Comparison of ENCODE assay signal across 9 mouse cellular contexts in genomic region chr1:132233566-132233965, GRCm38 (mm10). TPM values are rescaled to one million over a fixed set of nuclear protein-coding genes. Genes with fewer than 3 reads are reported as not detected.
DNase-seq lines count a peak whose midpoint lies in the region; ATAC-seq and TF ChIP-seq lines count a peak whose summit lies in the region.
"Had no signal": no experiment of that assay in that cellular context is flagged by ENCODE, and none has a peak within 500 bp of the region (broad histone marks: within the 10 kb centered on the region; RNA-seq: fewer than 3 reads in every experiment).

No protein-coding gene starts in this region.

- TF ChIP-seq CTCF in liver, embryonic 14.5 days (IDR thresholded peaks at IDR 0.05; ENCODE audit: low read depth) = peak; percentile 47

- TF ChIP-seq EP300 in liver, embryonic 14.5 days (IDR thresholded peaks at IDR 0.05; ENCODE audit: low read depth) = no peak

- H3K36me3 ChIP-seq in liver, embryonic 11.5 days (ENCODE audit: control insufficient read depth, insufficient read depth, low read length) = no peaks in the 10 kb centered on the region
- no peaks in the 10 kb centered on the region for H3K36me3 ChIP-seq in embryonic facial prominence, embryonic 14.5 days (ENCODE audit: control insufficient read depth, insufficient read depth, low read length)
- H3K36me3 ChIP-seq in liver, embryonic 14.5 days (replicated peaks; ENCODE audit: control insufficient read depth, insufficient read depth, low read depth) = no peaks in the 10 kb centered on the region

- H3K9ac ChIP-seq in liver, embryonic 11.5 days (ENCODE audit: low read depth, low read length) = no peak overlapping the region
- H3K9ac ChIP-seq in embryonic facial prominence, embryonic 14.5 days (ENCODE audit: low read depth, low read length) = no peak overlapping the region
- H3K9ac ChIP-seq in liver, embryonic 14.5 days (replicated peaks) = no peak overlapping the region

- H3K9me3 ChIP-seq in liver, embryonic 11.5 days (ENCODE audit: control insufficient read depth, low read length) = no peaks in the 10 kb centered on the region
- no peaks in the 10 kb centered on the region for H3K9me3 ChIP-seq in embryonic facial prominence, embryonic 14.5 days (ENCODE audit: control insufficient read depth, low read length)
- H3K9me3 ChIP-seq in liver, embryonic 14.5 days (ENCODE audit: control insufficient read depth, low read length) = no peaks in the 10 kb centered on the region

- WGBS in liver, embryonic 11.5 days = 17% methylated on average over 12 of the region's 12 CpGs
- WGBS in embryonic facial prominence, embryonic 14.5 days = 21% methylated on average over 12 of the region's 12 CpGs
- WGBS in liver, embryonic 14.5 days (ENCODE audit: insufficient replicate concordance) = 16% methylated on average over 12 of the region's 12 CpGs

- H3K4me1 ChIP-seq in liver, embryonic 11.5 days (replicated peaks; ENCODE audit: control insufficient read depth, insufficient read depth, low read length) = no peaks in the 10 kb centered on the region
- no peaks in the 10 kb centered on the region for H3K4me1 ChIP-seq in embryonic facial prominence, embryonic 14.5 days (ENCODE audit: control insufficient read depth, insufficient read depth, low read length)
- H3K4me1 ChIP-seq in liver, embryonic 14.5 days (replicated peaks; ENCODE audit: control insufficient read depth in 2 of 2, insufficient read depth in 2 of 2, low read length in 1 of 2) = no peaks in the 10 kb centered on the region

- no peak overlapping the region for H3K27ac ChIP-seq in liver, embryonic 11.5 days (ENCODE audit: low read depth, low read length)
- no peak overlapping the region for H3K27ac ChIP-seq in embryonic facial prominence, embryonic 14.5 days (replicated peaks; ENCODE audit: low read depth, low read length)
- H3K27ac ChIP-seq in liver, embryonic 14.5 days = no peak overlapping the region

- H3K27me3 ChIP-seq in liver, embryonic 11.5 days (replicated peaks; ENCODE audit: control insufficient read depth, insufficient read depth, low read length) = peaks cover 2% of the 10 kb centered on the region; the same call in 1 of the 2 replicates
- H3K27me3 ChIP-seq in embryonic facial prominence, embryonic 14.5 days (replicated peaks; ENCODE audit: control insufficient read depth, insufficient read depth, low read length) = 0 out of 2 replicates have a peak, but pooled peaks cover 4% of the 10 kb centered on the region
- H3K27me3 ChIP-seq in liver, embryonic 14.5 days (ENCODE audit: control insufficient read depth, insufficient read depth, low read length) = peaks cover 3% of the 10 kb centered on the region

- no peak overlapping the region for H3K4me3 ChIP-seq in liver, embryonic 11.5 days (ENCODE audit: low read depth, low read length)
- no peak overlapping the region for H3K4me3 ChIP-seq in embryonic facial prominence, embryonic 14.5 days (ENCODE audit: low read depth, low read length)
- no peak overlapping the region for H3K4me3 ChIP-seq in liver, embryonic 14.5 days (ENCODE audit: insufficient read depth in 1 of 2, low read depth in 2 of 2, low read length in 2 of 2)
- H3K4me3 ChIP-seq: myocyte had no signal

- H3K4me2 ChIP-seq in liver, embryonic 11.5 days = no peak overlapping the region
- no peak overlapping the region for H3K4me2 ChIP-seq in embryonic facial prominence, embryonic 14.5 days (ENCODE audit: low read depth, low read length)
- no peak overlapping the region for H3K4me2 ChIP-seq in liver, embryonic 14.5 days (ENCODE audit: low read depth)

- DNase-seq in cerebellum, adult 18-20 months = peak; percentile 23 to 25
- no peak for DNase-seq in cerebellum, adult 11 months
- DNase-seq in liver = peak; percentile 58
- DNase-seq in liver, embryonic 11.5 days (ENCODE audit: low spot score) = no peak
- peak; percentile 32 for DNase-seq in embryonic facial prominence, embryonic 14.5 days (ENCODE audit: low spot score)
- DNase-seq in liver, embryonic 14.5 days (ENCODE audit: low read depth in 3 of 3, low spot score in 3 of 3) = no peak
- DNase-seq in testis, postnatal 10 days (ENCODE audit: low spot score) = peak; percentile 80
- no peak for DNase-seq in frontal cortex, adult 2 months (ENCODE audit: extremely low spot score in 1 of 2, low spot score in 1 of 2)

- no peak for ATAC-seq in liver, embryonic 11.5 days (replicated peaks; ENCODE audit: low FRiP score)
- no peak for ATAC-seq in embryonic facial prominence, embryonic 14.5 days (ENCODE audit: low read depth)
- ATAC-seq in liver, embryonic 14.5 days (ENCODE audit: insufficient read depth) = no peak

RNA-seq across cellular contexts. Expression of gene Gm10188, which starts 4.0 kb away (rescaled TPM):
- not detected in 2 replicates for polyA plus RNA-seq in liver, embryonic 11.5 days (2014; fragmentation: Nextera tagmentation; extraction: Ambion mirVana)
- not detected in 2 replicates for polyA plus RNA-seq in embryonic facial prominence, embryonic 14.5 days (2014; fragmentation: Nextera tagmentation; extraction: Ambion mirVana)
- polyA plus RNA-seq in liver, embryonic 14.5 days (2012; rRNA removed) = not detected in 2 replicates
- polyA plus RNA-seq in liver, embryonic 14.5 days (2014; fragmentation: Nextera tagmentation; extraction: Ambion mirVana) = not detected in 2 replicates
- not detected in 2 replicates for polyA plus RNA-seq in frontal cortex, adult 2 months (2012; rRNA removed)
- polyA plus RNA-seq: myocyte had no signal

RNA-seq across cellular contexts. Expression of gene AC124108.1, which starts 42.3 kb away (rescaled TPM):
- 0.04 and 0.08 TPM in 2 replicates for polyA plus RNA-seq in liver, embryonic 11.5 days (2014; fragmentation: Nextera tagmentation; extraction: Ambion mirVana)
- 0.34 and 0.71 TPM in 2 replicates for polyA plus RNA-seq in embryonic facial prominence, embryonic 14.5 days (2014; fragmentation: Nextera tagmentation; extraction: Ambion mirVana)
- polyA plus RNA-seq in liver, embryonic 14.5 days (2012; rRNA removed) = 0.02 TPM in 1 of 2 replicates, not detected in the other
- polyA plus RNA-seq in liver, embryonic 14.5 days (2014; fragmentation: Nextera tagmentation; extraction: Ambion mirVana) = not detected in 2 replicates
- 6.4 and 6.8 TPM in 2 replicates for polyA plus RNA-seq in frontal cortex, adult 2 months (2012; rRNA removed)

RNA-seq across cellular contexts. Expression of gene Lemd1, which starts 42.3 kb away (rescaled TPM):
- polyA plus RNA-seq in liver, embryonic 11.5 days (2014; fragmentation: Nextera tagmentation; extraction: Ambion mirVana) = 0.27 TPM in 1 of 2 replicates, not detected in the other
- polyA plus RNA-seq in embryonic facial prominence, embryonic 14.5 days (2014; fragmentation: Nextera tagmentation; extraction: Ambion mirVana) = 0.46 and 2.0 TPM in 2 replicates
- not detected in 2 replicates for polyA plus RNA-seq in liver, embryonic 14.5 days (2012; rRNA removed)
- polyA plus RNA-seq in liver, embryonic 14.5 days (2014; fragmentation: Nextera tagmentation; extraction: Ambion mirVana) = not detected in 2 replicates
- polyA plus RNA-seq in frontal cortex, adult 2 months (2012; rRNA removed) = 9.6 and 10.7 TPM in 2 replicates

Comparison
In these comparisons a context has a peak if more than half of its experiments do, and no peak if none do; other contexts are left out.
1. DNase-seq: peak in cerebellum, adult 18-20 months (2 of 2), liver (single experiment), embryonic facial prominence, embryonic 14.5 days (single experiment) and testis, postnatal 10 days (single experiment); none in cerebellum, adult 11 months (single experiment), liver, embryonic 11.5 days (single experiment), liver, embryonic 14.5 days (0 of 3) and frontal cortex, adult 2 months (0 of 2).